Mouse (Mus musculus): ENCODE measurements around the gene Itpr1.

The Itpr1 gene

GRCm38 (mm10) chr6:108246369-108247085 lies 33.6 kb downstream of the Itpr1 start:
- DNase-seq = no peak

- no peak for DNase-seq
Measured at GRCm38 (mm10) chr6:108247211-108247610, 34.3 kb downstream of the Itpr1 start.

- no peak for DNase-seq
Measured at GRCm38 (mm10) chr6:108248519-108248918, 35.6 kb downstream of the Itpr1 start.

GRCm38 (mm10) chr6:108249031-108249917 lies 36.4 kb downstream of the Itpr1 start:
- DNase-seq = no peak

GRCm38 (mm10) chr6:108249918-108250225 lies 37.0 kb downstream of the Itpr1 start:
- no peak for DNase-seq

DNA sequence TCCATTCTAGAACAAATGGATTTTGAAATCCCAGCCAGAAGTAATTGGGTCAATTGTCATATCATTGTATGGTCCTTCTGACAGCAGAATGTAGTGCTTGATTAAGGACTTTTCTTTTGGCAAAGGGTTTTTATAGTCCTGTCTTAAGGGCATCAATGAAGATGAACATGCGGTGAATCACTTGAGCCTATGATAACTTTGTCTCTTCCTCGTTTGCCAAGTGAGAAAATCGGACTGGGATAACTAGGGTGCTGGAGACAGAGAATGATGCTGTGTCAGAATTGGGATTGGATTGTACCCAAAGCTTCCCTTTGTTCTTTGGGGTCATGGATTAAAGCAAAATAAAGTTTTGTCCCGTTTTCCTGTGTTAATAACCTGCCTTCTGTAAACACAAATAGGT lies 37.5 kb downstream of the Itpr1 start:
- DNase-seq = no peak

- no peak for DNase-seq
Measured at GRCm38 (mm10) chr6:108252565-108253360, 39.9 kb downstream of the Itpr1 start.

GRCm38 (mm10) chr6:108254132-108255064 lies 41.5 kb downstream of the Itpr1 start:
- DNase-seq = no peak

DNA sequence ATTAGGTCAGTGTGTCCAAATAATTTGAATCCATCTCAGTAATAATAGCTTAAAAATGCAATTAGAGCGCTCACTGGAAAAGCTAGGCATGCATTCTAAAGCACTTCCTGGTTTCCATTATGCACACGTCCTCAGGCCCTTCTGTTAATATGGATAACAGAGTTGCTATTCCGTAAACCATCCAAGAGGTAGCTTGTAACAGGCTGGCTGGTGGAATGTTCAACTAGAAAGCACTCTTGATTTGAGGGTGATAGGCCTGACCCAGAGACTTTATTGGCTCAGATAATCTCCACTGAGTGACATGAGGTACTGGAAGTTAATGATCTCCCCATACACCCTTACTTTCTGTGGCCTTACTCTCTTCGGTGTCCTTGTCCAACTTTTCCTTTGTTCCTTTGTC lies 43.0 kb downstream of the Itpr1 start:
- DNase-seq = no peak

GRCm38 (mm10) chr6:108257225-108257624 lies 44.3 kb downstream of the Itpr1 start:
- no peak for DNase-seq

DNA sequence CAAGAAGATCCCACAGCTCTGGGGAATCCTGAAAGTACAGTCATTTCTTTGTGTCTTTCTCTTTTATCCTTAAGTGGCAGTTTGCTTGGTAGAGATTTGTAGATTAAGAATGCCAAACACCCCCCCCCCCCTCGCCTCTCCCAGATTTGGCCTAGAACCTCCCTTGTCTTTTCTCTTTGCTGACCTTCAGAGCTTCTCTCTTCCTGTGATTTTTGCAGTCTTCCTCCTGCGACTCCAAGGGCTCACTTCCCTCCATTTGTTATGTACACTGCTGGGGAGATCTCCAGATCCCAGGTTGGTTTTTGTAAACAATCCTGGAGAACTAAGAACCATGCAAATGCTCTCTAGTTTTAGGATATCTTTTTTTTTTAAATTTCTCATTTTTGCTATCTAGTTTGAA lies 45.7 kb downstream of the Itpr1 start:
- DNase-seq = no peak

GRCm38 (mm10) chr6:108259671-108260070 lies 46.8 kb downstream of the Itpr1 start:
- no peak for DNase-seq

DNA sequence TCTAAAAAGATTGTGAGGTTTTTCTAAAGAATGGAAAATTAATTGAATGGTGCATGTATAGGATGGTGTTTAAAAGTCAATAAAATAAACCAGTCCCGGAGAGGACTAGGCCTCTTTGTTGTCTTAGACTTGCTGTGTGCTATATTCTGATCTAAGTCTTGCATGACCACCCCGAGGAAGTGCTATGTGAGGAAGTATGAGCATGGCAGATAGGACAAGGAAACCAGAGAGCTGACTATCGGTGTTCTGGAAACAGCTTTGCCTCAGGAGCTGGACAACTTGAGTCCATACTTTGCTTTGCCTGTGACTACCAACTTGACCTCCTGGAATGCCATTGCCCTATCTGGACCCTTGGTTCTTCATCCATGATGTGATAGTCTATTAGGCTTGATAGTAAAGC lies 48.6 kb downstream of the Itpr1 start:
- no peak for DNase-seq

DNA sequence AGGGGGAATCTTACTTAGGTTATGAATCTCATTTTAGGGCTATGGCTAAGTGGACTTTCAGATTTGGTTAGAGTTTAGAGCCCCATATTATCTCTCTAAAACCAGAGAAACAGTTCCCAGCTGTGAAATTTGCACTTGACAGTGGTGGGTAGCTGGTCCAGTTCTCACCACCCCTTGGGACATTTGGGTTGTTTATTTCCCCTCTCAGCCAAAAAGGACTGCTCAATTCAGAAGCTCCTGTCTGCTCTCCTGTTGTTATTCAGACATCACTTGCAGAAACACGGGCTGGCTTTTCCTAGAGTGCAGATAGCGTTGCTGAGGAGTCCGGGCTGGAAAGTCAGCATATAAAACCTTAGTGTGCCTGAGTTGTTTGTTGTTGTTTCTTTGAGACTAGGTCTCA lies 51.3 kb downstream of the Itpr1 start:
- no peak for DNase-seq

DNA sequence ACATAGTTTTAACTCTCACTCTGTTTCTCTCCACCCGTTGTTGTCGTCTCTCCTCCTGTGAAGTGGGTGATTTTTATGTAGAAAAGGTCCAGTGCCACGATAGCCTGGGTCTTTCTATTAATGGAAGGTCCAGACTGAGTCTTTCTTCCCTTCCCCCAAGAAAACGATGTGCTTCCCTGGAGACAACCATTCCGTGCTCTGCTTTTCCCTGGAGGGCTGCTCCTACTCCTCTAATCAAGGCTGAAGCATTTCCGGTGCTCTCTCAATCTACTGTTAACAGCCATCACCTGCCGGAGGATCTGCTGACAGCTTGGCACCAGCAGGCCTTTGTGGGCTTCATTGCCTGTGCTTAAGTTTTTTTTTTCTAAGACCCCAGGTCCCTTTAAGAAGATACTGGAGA lies 60.6 kb downstream of the Itpr1 start:
- DNase-seq = no peak

DNA sequence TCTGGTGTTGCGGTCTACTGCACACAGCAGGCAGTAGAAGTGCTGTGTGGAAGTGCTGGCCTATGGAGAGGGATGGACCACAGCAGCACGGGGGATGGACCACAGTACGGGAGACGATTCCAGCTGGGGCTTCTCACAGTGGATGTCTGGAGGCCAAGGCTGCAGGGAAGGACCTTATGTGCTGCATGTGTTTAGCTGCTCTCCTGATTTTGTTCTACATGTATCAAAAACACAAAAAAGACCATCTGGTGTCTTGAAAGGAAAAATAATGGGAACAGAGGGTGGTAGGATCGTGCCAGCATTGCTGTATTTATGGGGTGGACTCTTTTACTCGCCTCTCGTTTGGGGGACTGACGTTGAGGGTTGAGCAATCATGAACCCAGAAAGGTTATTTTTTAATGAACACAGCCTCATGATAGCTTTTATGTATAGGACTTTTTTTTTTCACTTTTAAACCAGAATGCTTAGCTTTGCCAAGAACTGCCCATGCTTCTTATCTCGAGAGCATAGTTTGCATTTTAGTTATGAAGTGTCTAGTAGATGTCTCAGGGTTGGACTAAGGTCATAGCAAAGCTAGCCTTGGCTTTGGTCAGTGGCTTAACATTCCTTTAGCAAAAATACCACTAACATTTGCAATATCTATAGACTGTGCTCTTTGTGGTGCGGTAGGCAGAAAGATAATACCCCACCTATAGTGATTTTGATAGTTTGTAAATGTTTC lies 61.6 kb downstream of the Itpr1 start:
- no peak for DNase-seq

DNA sequence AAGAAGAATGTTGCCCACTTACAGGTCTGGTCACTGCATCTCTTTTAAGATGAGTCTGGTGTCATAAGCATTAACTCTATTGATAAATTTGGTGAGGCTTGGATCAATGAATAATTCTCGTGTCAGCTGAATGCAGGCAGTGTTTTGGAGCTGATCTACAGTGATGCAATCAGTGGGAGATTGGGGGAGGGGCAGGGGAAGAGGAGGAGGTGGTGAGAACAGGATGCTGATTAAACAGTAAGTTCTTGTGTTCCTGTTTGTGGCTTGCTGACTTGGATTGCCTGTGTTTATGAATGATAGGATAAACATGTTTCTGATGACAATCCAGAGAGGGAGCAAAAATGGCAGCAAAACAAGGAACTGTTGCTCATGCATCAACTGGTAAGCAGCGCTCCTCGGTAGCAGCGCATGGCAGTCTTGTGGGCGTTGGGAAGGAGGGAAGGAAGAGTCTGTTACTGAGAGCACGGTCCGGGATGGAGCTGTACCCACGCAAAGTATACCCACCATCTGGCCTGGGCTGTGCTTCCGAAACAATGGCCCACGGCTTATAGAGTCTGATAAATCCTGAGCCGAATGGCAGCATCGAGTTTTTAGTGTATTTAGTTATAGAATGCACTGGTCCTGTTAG lies 64.1 kb downstream of the Itpr1 start:
- peak; percentile 62 for DNase-seq

DNA sequence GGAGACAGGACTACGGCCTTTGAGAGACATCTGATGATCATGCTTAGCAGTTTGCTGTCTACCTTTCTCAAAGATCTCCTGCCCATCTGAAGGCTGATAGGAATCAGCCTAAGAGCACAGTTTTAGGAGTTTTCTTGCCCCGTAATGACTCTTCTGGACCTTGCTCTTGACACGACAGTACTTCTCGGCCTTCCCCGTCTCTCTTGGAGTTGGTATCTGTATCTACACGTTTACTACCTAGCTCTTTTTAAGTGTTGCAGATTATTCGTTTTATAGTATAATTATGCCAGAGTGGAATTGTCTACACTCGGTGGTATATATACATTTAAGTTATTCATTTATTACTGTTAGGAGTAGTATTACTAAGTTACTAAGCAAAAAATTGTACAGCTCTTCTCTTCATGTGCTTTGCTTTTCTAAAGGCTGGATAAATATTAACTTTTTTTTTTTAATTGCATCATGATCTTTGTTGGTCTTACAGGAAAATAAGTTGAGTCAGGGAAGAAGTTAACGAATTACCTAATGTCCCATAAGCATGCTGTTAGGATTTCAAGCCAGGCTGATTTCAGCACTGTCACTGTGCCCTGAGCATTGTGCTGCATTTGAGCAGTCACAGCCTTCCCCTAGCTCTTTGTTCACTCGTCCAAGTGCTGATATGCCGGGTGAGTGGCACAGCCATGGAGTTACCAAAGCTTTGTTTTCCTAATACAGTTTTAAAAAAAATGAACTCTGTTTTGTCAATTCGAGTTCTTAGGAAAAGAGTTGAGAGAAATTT lies 64.9 kb downstream of the Itpr1 start:
- DNase-seq = no peak

DNA sequence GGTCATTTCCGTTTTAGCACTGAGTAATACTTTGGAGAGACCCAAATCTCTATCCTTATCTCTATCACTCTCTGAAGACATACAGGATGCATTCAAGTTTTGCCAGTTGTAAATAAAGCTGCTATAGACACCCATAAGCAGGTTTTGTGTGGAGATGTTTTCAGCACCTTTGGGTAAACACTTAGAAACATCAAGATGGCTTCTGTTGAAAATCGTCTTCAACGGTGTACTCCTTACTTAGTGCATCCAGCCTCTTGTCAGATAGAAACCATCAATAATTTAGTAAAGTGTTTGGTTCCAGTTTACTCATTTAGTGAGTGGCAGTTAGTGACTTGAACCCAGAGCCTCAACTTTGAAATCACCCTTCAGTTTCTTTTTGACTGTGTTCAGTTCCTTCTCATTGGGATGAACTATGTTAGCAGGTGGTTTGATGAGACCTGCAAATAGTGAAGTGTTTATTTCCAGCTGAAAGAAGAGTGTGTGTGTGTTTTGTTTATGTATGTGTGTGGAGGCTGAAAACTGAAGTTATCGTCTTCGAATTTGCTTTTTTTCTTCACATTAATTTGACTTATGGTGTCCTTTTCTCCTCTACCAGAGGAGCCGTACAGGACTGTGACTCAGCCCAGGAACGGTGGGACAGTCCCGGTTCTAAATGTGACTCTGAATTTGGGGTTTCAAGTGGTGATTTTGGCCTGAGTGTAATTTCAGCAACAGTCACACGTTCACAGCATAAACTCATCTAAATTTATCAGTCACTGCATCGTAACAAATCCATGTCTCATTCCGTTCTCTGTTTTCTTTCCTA lies 66.1 kb downstream of the Itpr1 start:
- DNase-seq = no peak

DNA sequence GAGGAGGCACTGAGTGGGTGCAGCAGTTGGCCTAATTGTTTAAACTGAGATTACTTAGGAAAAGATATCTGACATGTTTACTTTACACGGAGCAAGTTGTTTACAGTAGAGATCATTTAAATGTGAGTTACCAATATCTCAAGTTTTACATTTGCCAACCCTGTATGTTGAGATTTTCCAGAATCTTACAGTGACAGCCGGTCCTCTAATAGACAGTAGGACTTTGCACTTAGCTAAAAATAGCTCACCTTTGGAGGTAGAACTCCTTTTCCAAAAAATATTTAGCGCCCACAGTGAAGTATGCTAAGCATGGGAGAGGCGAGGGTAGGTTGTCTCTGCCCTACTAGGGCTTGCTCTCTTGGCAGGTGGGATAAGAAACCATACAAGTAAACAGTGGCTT lies 69.2 kb downstream of the Itpr1 start:
- no peak for DNase-seq

All from right cerebral cortex, postnatal 25 days (tissue).